Mouse (Mus musculus): ENCODE data around the gene Atxn1.

DNA sequence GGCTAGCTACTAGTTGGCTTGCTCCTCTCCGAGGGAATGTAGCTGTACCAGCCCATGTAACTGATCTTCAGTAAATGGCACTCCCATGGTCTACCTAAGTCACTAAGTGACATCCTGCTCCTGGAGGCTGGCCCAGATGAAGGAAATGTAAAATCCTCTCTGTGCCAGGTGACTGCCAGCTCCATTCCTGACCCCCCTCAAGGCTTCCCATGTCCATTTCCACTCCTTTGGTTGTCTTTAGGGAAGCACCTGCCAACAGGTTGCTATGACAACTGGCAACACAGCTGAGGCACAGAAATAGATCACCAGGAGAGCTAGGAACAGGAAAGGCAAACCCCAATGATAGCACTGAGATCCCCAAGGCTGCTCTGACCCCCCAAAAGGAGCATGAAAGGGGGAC, 274.4 kb downstream of the Atxn1 start:
- no peak for TF ChIP-seq CTCF (IDR thresholded peaks at IDR 0.05)
- no peak for TF ChIP-seq POLR2A (IDR thresholded peaks at IDR 0.05; ENCODE audit: insufficient read depth, low read depth, low read length)

Measured in heart, adult 2 months (tissue).